Mouse (Mus musculus): ENCODE measurements around the gene Rgma.

Rgma gene

GRCm38 (mm10) chr7:73400051-73400916 lies 25.0 kb downstream of the Rgma start:
- no peak for DNase-seq (ENCODE audit: low spot score)

GRCm38 (mm10) chr7:73402106-73402505 lies 26.8 kb downstream of the Rgma start:
- DNase-seq (ENCODE audit: low spot score) = no peak

- no peak for DNase-seq (ENCODE audit: low spot score)
Measured at GRCm38 (mm10) chr7:73402671-73403070, 27.4 kb downstream of the Rgma start.

GRCm38 (mm10) chr7:73403538-73403937 lies 28.2 kb downstream of the Rgma start:
- DNase-seq (ENCODE audit: low spot score) = no peak

GRCm38 (mm10) chr7:73405550-73405949 lies 30.2 kb downstream of the Rgma start:
- DNase-seq (ENCODE audit: low spot score) = no peak

GRCm38 (mm10) chr7:73411523-73411922 lies 36.2 kb downstream of the Rgma start:
- no peak for DNase-seq (ENCODE audit: low spot score)

- no peak for DNase-seq (ENCODE audit: low spot score)
Measured at GRCm38 (mm10) chr7:73411986-73412385, 36.7 kb downstream of the Rgma start.

GRCm38 (mm10) chr7:73412419-73412818 lies 37.1 kb downstream of the Rgma start:
- DNase-seq (ENCODE audit: low spot score) = no peak

GRCm38 (mm10) chr7:73414192-73414591 lies 38.9 kb downstream of the Rgma start:
- DNase-seq (ENCODE audit: low spot score) = no peak

- no peak for DNase-seq (ENCODE audit: low spot score)
Measured at GRCm38 (mm10) chr7:73419375-73419774, 44.1 kb downstream of the Rgma start.

GRCm38 (mm10) chr7:73420827-73421226 lies 45.5 kb downstream of the Rgma start:
- no peak for DNase-seq (ENCODE audit: low spot score)

GRCm38 (mm10) chr7:73421278-73422015 lies 46.1 kb downstream of the Rgma start:
- peak; percentile 12 for DNase-seq (ENCODE audit: low spot score)

- DNase-seq (ENCODE audit: low spot score) = peak; percentile 77
Measured at GRCm38 (mm10) chr7:73422223-73423113, 47.2 kb downstream of the Rgma start.

GRCm38 (mm10) chr7:73423236-73423635 lies 47.9 kb downstream of the Rgma start:
- DNase-seq (ENCODE audit: low spot score) = no peak

GRCm38 (mm10) chr7:73424243-73424642 lies 48.9 kb downstream of the Rgma start:
- DNase-seq (ENCODE audit: low spot score) = no peak

- DNase-seq (ENCODE audit: low spot score) = no peak
Measured at GRCm38 (mm10) chr7:73424705-73425104, 49.4 kb downstream of the Rgma start.

- no peak for DNase-seq (ENCODE audit: low spot score)
Measured at GRCm38 (mm10) chr7:73425451-73425850, 50.1 kb downstream of the Rgma start.

- peak; percentile 14 for DNase-seq (ENCODE audit: low spot score)
Measured at GRCm38 (mm10) chr7:73426235-73426634, 50.9 kb downstream of the Rgma start.

- no peak for DNase-seq (ENCODE audit: low spot score)
Measured at GRCm38 (mm10) chr7:73426752-73427386, 51.6 kb downstream of the Rgma start.

GRCm38 (mm10) chr7:73427794-73428193 lies 52.5 kb downstream of the Rgma start:
- no peak for DNase-seq (ENCODE audit: low spot score)

GRCm38 (mm10) chr7:73428525-73428924 lies 53.2 kb downstream of the Rgma start:
- no peak for DNase-seq (ENCODE audit: low spot score)

All from MN1 (cell line).